Mouse (Mus musculus) CH12.LX (cell line): Measurements from ENCODE around the gene Trp63.

Experiments used
- CTCF ChIP-seq, 2 experiments: IDR thresholded peaks in 1 of 2; conservative IDR thresholded peaks in 1 of 2; 2 replicates each; pipeline ENCODE4 v1.5.1; 2011 to 2012; ENCODE audit warnings: low read depth in 2 of 2, low read length in 2 of 2, improper control_type of control experiment in 1 of 2, inconsistent platforms in 1 of 2, mild to moderate bottlenecking in 1 of 2, moderate library complexity in 1 of 2
- JUND ChIP-seq: conservative IDR thresholded peaks from 2 replicates; pipeline ENCODE4 v1.6.1; 2011; ENCODE audit warnings: low read depth, low read length, improper control_type of control experiment
- MXI1 ChIP-seq: IDR thresholded peaks from 2 replicates; pipeline ENCODE4 v1.6.1; 2011; ENCODE audit warnings: mild to moderate bottlenecking, low read depth, low read length, improper control_type of control experiment
- MYC ChIP-seq: IDR thresholded peaks from 2 replicates; pipeline ENCODE4 v1.6.1; 2011; ENCODE audit warnings: low read depth, mild to moderate bottlenecking, improper control_type of control experiment, low read length
- POLR2A ChIP-seq: IDR thresholded peaks from 2 replicates; pipeline ENCODE4 v1.6.1; 2011; ENCODE audit warnings: low read depth, mild to moderate bottlenecking, improper control_type of control experiment, low read length
- ZC3H11A ChIP-seq: IDR thresholded peaks from 2 replicates; pipeline ENCODE4 v1.6.1; 2012; ENCODE audit warnings: low read depth, mild to moderate bottlenecking, inconsistent platforms, low read length, improper control_type of control experiment
- ZNF384 ChIP-seq: IDR thresholded peaks from 2 replicates; pipeline ENCODE4 v1.6.1; 2012; ENCODE audit warnings: low read depth, low read length, improper control_type of control experiment, inconsistent platforms

DNA sequence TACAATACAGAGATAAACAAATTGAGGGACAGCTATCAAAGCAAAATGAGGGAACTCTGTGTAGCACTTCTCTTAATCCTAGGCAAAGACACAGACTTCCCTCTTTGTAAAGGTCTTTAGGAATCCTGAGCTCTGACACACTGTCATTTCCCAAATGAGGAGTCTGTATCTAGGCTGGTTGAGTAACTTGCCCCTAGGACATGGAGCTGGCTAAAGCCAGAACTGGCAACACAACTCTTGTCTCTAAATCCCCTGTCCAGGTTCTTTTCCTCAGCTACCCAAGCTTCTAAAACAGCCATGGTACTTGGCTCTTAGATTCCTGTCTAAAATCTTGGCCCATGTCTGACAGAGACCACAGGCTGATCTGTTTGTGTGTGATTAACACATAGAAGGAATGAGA lies 116.1 kb downstream of the Trp63 start:
- no peak for TF ChIP-seq CTCF (conservative IDR thresholded peaks at IDR 0.05 in 1 of 2, IDR thresholded peaks at IDR 0.05 in 1 of 2; ENCODE audit: low read depth in 2 of 2, low read length in 2 of 2)
- TF ChIP-seq MXI1 = no peak
- TF ChIP-seq ZC3H11A = no peak
- TF ChIP-seq ZNF384 = no peak
- TF ChIP-seq JUND = no peak
- TF ChIP-seq MYC = no peak
- TF ChIP-seq POLR2A = no peak
